Mouse (Mus musculus): ENCODE measurements around the gene Ankrd27. TPM values are rescaled to one million over a fixed set of nuclear protein-coding genes. Genes with fewer than 3 reads are reported as not detected.
A peak's percentile ranks its signal among the peaks of the same experiment; 100 is the strongest.

Gene Ankrd27
- total and polyA plus RNA-seq, 3 experiments, result 130 to 248 (median 202) TPM

- peak; percentile 87 for DNase-seq (ENCODE audit: low spot score)
- Histone ChIP-seq H3K36me3 (replicated peaks) (peaks cover 27% of the 10 kb centered on the region), H3K4me1 (ENCODE audit: insufficient read depth, low read depth, low read length) (peaks cover 72% of the 10 kb centered on the region), H3K4me3 (ENCODE audit: low read depth, low read length) (peak overlapping the region; percentile 87), H3K27me3 (ENCODE audit: insufficient read depth, low read length) (no peaks in the 10 kb centered on the region), H3K9me3 (replicated peaks) (no peaks in the 10 kb centered on the region)
- ATAC-seq (ENCODE audit: extremely low read depth, insufficient number of reproducible peaks, low FRiP score, poor library complexity, severe bottlenecking), result peak; percentile 51
- no peak for TF ChIP-seq CTCF (IDR thresholded peaks at IDR 0.05; ENCODE audit: low read depth, low read length)
- TF ChIP-seq POLR2AphosphoS5 (IDR thresholded peaks at IDR 0.05; ENCODE audit: insufficient replicate concordance, low read depth, low read length), result no peak
- no peak for TF ChIP-seq GATA2 (IDR thresholded peaks at IDR 0.05; ENCODE audit: borderline replicate concordance, low read depth, low read length)
- TF ChIP-seq GATA1 (IDR thresholded peaks at IDR 0.05; ENCODE audit: borderline replicate concordance, low read length), result no peak
- no peak for TF ChIP-seq TAL1 (conservative IDR thresholded peaks at IDR 0.05; ENCODE audit: low read depth, low read length)
Measured at GRCm38 (mm10) chr7:35555224-35556204, 30.5 kb upstream of the Ankrd27 start.

- H3K4me1 ChIP-seq (ENCODE audit: insufficient read depth, low read depth, low read length), result peaks cover 77% of the 10 kb centered on the region
- no peaks in the 10 kb centered on the region for H3K9me3 ChIP-seq (replicated peaks)
- DNase-seq (ENCODE audit: low spot score), result no peak
Measured at GRCm38 (mm10) chr7:35556205-35556603, 29.8 kb upstream of the Ankrd27 start, which contains the start of gene Nudt19. Nudt19 (minus strand) TSS chr7:35556304.

GRCm38 (mm10) chr7:35556905-35557304, 29.1 kb upstream of the Ankrd27 start:
- ATAC-seq (ENCODE audit: extremely low read depth, insufficient number of reproducible peaks, low FRiP score, poor library complexity, severe bottlenecking) (no peak), DNase-seq (ENCODE audit: low spot score) (no peak)
- Histone ChIP-seq H3K4me3 (ENCODE audit: low read depth, low read length) (no peak overlapping the region; the same call in 1 of the 2 replicates), H3K4me1 (ENCODE audit: insufficient read depth, low read depth, low read length) (peaks cover 77% of the 10 kb centered on the region), H3K27me3 (ENCODE audit: insufficient read depth, low read length) (no peaks in the 10 kb centered on the region), H3K9me3 (replicated peaks) (no peaks in the 10 kb centered on the region), H3K36me3 (replicated peaks) (peaks cover 13% of the 10 kb centered on the region)
- no peak for TF ChIP-seq POLR2AphosphoS5 (IDR thresholded peaks at IDR 0.05; ENCODE audit: insufficient replicate concordance, low read depth, low read length)
- peak; percentile 25; the same call in 1 of the 2 replicates for TF ChIP-seq TAL1 (conservative IDR thresholded peaks at IDR 0.05; ENCODE audit: low read depth, low read length)
- no peak for TF ChIP-seq CTCF (IDR thresholded peaks at IDR 0.05; ENCODE audit: low read depth, low read length)
- no peak for TF ChIP-seq GATA1 (IDR thresholded peaks at IDR 0.05; ENCODE audit: borderline replicate concordance, low read length)
- no peak for TF ChIP-seq GATA2 (IDR thresholded peaks at IDR 0.05; ENCODE audit: borderline replicate concordance, low read depth, low read length)

More at GRCm38 (mm10) chr7:35556205-35556603, 29.8 kb upstream of the Ankrd27 start, which contains the start of gene Nudt19:
- H3K36me3 ChIP-seq (replicated peaks), result peaks cover 20% of the 10 kb centered on the region
- no peak for ATAC-seq (ENCODE audit: extremely low read depth, insufficient number of reproducible peaks, low FRiP score, poor library complexity, severe bottlenecking)
- no peaks in the 10 kb centered on the region for H3K27me3 ChIP-seq (ENCODE audit: insufficient read depth, low read length)
- peak within 1 kb of the TSS; percentile 87 for H3K4me3 ChIP-seq (ENCODE audit: low read depth, low read length)
- TF ChIP-seq GATA1 (IDR thresholded peaks at IDR 0.05; ENCODE audit: borderline replicate concordance, low read length) (no peak), GATA2 (IDR thresholded peaks at IDR 0.05; ENCODE audit: borderline replicate concordance, low read depth, low read length) (no peak)

GRCm38 (mm10) chr7:35557577-35557976, 28.5 kb upstream of the Ankrd27 start:
- DNase-seq (ENCODE audit: low spot score), result peak; percentile 29
- ATAC-seq (ENCODE audit: extremely low read depth, insufficient number of reproducible peaks, low FRiP score, poor library complexity, severe bottlenecking), result peak; percentile 48
- TF ChIP-seq CTCF (IDR thresholded peaks at IDR 0.05; ENCODE audit: low read depth, low read length) (no peak), GATA1 (IDR thresholded peaks at IDR 0.05; ENCODE audit: borderline replicate concordance, low read length) (no peak), POLR2AphosphoS5 (IDR thresholded peaks at IDR 0.05; ENCODE audit: insufficient replicate concordance, low read depth, low read length) (no peak), TAL1 (conservative IDR thresholded peaks at IDR 0.05; ENCODE audit: low read depth, low read length) (peak; percentile 79), GATA2 (IDR thresholded peaks at IDR 0.05; ENCODE audit: borderline replicate concordance, low read depth, low read length) (no peak)
- H3K4me1 ChIP-seq (ENCODE audit: insufficient read depth, low read depth, low read length), result peaks cover 80% of the 10 kb centered on the region
- H3K9me3 ChIP-seq (replicated peaks), result no peaks in the 10 kb centered on the region
- no peak overlapping the region for H3K4me3 ChIP-seq (ENCODE audit: low read depth, low read length)
- peaks cover 8% of the 10 kb centered on the region for H3K36me3 ChIP-seq (replicated peaks)
- H3K27me3 ChIP-seq (ENCODE audit: insufficient read depth, low read length), result no peaks in the 10 kb centered on the region

GRCm38 (mm10) chr7:35558681-35559080, 27.4 kb upstream of the Ankrd27 start:
- no peak for DNase-seq (ENCODE audit: low spot score)
- H3K27me3 ChIP-seq (ENCODE audit: insufficient read depth, low read length), result no peaks in the 10 kb centered on the region
- no peaks in the 10 kb centered on the region for H3K36me3 ChIP-seq (replicated peaks)
- peaks cover 82% of the 10 kb centered on the region for H3K4me1 ChIP-seq (ENCODE audit: insufficient read depth, low read depth, low read length)
- H3K9me3 ChIP-seq (replicated peaks), result no peaks in the 10 kb centered on the region
- TF ChIP-seq TAL1 (conservative IDR thresholded peaks at IDR 0.05; ENCODE audit: low read depth, low read length), result no peak
- TF ChIP-seq POLR2AphosphoS5 (IDR thresholded peaks at IDR 0.05; ENCODE audit: insufficient replicate concordance, low read depth, low read length), result no peak
- no peak for TF ChIP-seq CTCF (IDR thresholded peaks at IDR 0.05; ENCODE audit: low read depth, low read length)
- TF ChIP-seq GATA2 (IDR thresholded peaks at IDR 0.05; ENCODE audit: borderline replicate concordance, low read depth, low read length), result no peak
- no peak for TF ChIP-seq GATA1 (IDR thresholded peaks at IDR 0.05; ENCODE audit: borderline replicate concordance, low read length)
- no peak for ATAC-seq (ENCODE audit: extremely low read depth, insufficient number of reproducible peaks, low FRiP score, poor library complexity, severe bottlenecking)
- no peak overlapping the region for H3K4me3 ChIP-seq (ENCODE audit: low read depth, low read length)

GRCm38 (mm10) chr7:35559838-35560237, 26.2 kb upstream of the Ankrd27 start:
- no peaks in the 10 kb centered on the region for H3K27me3 ChIP-seq (ENCODE audit: insufficient read depth, low read length)
- no peaks in the 10 kb centered on the region for H3K36me3 ChIP-seq (replicated peaks)
- peak; percentile 45 for ATAC-seq (ENCODE audit: extremely low read depth, insufficient number of reproducible peaks, low FRiP score, poor library complexity, severe bottlenecking)
- peak; percentile 42; the same call in 1 of the 2 replicates for TF ChIP-seq TAL1 (conservative IDR thresholded peaks at IDR 0.05; ENCODE audit: low read depth, low read length)
- no peak for TF ChIP-seq CTCF (IDR thresholded peaks at IDR 0.05; ENCODE audit: low read depth, low read length)
- peaks cover 86% of the 10 kb centered on the region for H3K4me1 ChIP-seq (ENCODE audit: insufficient read depth, low read depth, low read length)
- H3K4me3 ChIP-seq (ENCODE audit: low read depth, low read length), result no peak overlapping the region; the same call in 1 of the 2 replicates
- no peaks in the 10 kb centered on the region for H3K9me3 ChIP-seq (replicated peaks)
- DNase-seq (ENCODE audit: low spot score), result no peak
